Mouse (Mus musculus): ENCODE results near the gene Mrpl46. TPM values are rescaled to one million over a fixed set of nuclear protein-coding genes. Genes with fewer than 3 reads are reported as not detected.
A peak's percentile ranks its signal among the peaks of the same experiment; 100 is the strongest.

Mrpl46 gene
- polyA plus RNA-seq, 1 experiment from 2014 or later, result 72.4 TPM

DNA sequence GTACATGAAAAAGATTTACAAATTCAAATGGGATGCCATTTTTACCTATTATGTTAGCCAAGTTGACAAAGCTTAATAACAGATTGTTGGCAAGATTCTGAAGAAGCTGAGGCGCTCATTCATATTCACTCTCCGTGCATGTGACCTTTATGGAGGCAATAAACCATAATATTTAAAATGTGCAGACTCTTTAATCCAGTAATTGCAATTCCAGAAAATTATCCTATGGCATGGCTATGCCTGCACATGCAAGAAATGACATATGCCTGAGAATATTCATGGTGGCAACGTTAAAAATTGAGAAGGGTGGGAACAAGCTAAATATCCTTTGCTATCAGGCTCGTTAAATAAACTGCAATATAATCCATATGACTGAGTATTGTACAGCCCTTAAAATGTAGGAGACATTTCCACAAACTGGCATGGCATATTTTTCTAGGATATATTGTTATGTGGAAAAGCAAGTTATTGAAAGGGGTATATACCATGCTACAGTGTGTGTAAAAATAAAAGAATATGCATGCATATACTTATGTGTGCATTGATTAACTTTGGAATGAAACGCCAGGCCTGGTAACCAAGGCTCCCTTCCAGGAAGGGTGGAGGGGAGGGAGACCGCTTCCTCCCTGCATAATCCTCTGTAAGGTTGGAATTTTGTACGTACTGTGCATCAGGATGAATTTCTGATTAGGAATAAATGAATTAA lies 29.4 kb downstream of the Mrpl46 start:
- H3K4me2 ChIP-seq (replicated peaks; ENCODE audit: low read depth, low read length), result no peak overlapping the region
- H3K4me1 ChIP-seq (replicated peaks; ENCODE audit: control insufficient read depth, insufficient read depth, low read length), result no peaks in the 10 kb centered on the region
- ATAC-seq (ENCODE audit: low FRiP score) (no peak), DNase-seq (ENCODE audit: low spot score) (no peak)
- H3K36me3 ChIP-seq (ENCODE audit: control insufficient read depth, insufficient read depth, low read length), result no peaks in the 10 kb centered on the region
- no peaks in the 10 kb centered on the region for H3K27me3 ChIP-seq (ENCODE audit: control insufficient read depth, insufficient read depth, low read length)
- H3K9ac ChIP-seq (ENCODE audit: low read depth, low read length), result no peak overlapping the region
- no peak overlapping the region for H3K27ac ChIP-seq (ENCODE audit: low read depth, low read length)
- no peak overlapping the region for H3K4me3 ChIP-seq (ENCODE audit: low read depth, low read length)
- 83% methylated on average over 7 of the region's 7 CpGs for WGBS
- no peaks in the 10 kb centered on the region for H3K9me3 ChIP-seq (ENCODE audit: control insufficient read depth, low read length)

- H3K9me3 ChIP-seq (ENCODE audit: control insufficient read depth, low read length), result no peaks in the 10 kb centered on the region
- H3K9ac ChIP-seq (ENCODE audit: low read depth, low read length), result no peak overlapping the region
- H3K4me2 ChIP-seq (replicated peaks; ENCODE audit: low read depth, low read length), result no peak overlapping the region
- no peaks in the 10 kb centered on the region for H3K36me3 ChIP-seq (ENCODE audit: control insufficient read depth, insufficient read depth, low read length)
- H3K4me3 ChIP-seq (ENCODE audit: low read depth, low read length), result no peak overlapping the region
- no peak overlapping the region for H3K27ac ChIP-seq (ENCODE audit: low read depth, low read length)
- no peaks in the 10 kb centered on the region for H3K4me1 ChIP-seq (replicated peaks; ENCODE audit: control insufficient read depth, insufficient read depth, low read length)
- H3K27me3 ChIP-seq (ENCODE audit: control insufficient read depth, insufficient read depth, low read length), result no peaks in the 10 kb centered on the region
- DNase-seq (ENCODE audit: low spot score) (no peak), ATAC-seq (ENCODE audit: low FRiP score) (no peak)
- WGBS, result 92% methylated on average over 4 of the region's 4 CpGs
Observed at GRCm38 (mm10) chr7:78752961-78753360, 30.4 kb downstream of the Mrpl46 start.

- Histone ChIP-seq H3K4me3 (ENCODE audit: low read depth, low read length) (no peak overlapping the region), H3K9me3 (ENCODE audit: control insufficient read depth, low read length) (no peaks in the 10 kb centered on the region), H3K4me2 (replicated peaks; ENCODE audit: low read depth, low read length) (no peak overlapping the region), H3K9ac (ENCODE audit: low read depth, low read length) (no peak overlapping the region), H3K4me1 (replicated peaks; ENCODE audit: control insufficient read depth, insufficient read depth, low read length) (no peaks in the 10 kb centered on the region), H3K36me3 (ENCODE audit: control insufficient read depth, insufficient read depth, low read length) (no peaks in the 10 kb centered on the region), H3K27ac (ENCODE audit: low read depth, low read length) (no peak overlapping the region), H3K27me3 (ENCODE audit: control insufficient read depth, insufficient read depth, low read length) (no peaks in the 10 kb centered on the region)
- DNase-seq (ENCODE audit: low spot score), result peak; percentile 5
- ATAC-seq (ENCODE audit: low FRiP score), result no peak
- WGBS, result 74% methylated on average over 5 of the region's 5 CpGs
Observed at GRCm38 (mm10) chr7:78743731-78744385, 39.5 kb downstream of the Mrpl46 start.

DNA sequence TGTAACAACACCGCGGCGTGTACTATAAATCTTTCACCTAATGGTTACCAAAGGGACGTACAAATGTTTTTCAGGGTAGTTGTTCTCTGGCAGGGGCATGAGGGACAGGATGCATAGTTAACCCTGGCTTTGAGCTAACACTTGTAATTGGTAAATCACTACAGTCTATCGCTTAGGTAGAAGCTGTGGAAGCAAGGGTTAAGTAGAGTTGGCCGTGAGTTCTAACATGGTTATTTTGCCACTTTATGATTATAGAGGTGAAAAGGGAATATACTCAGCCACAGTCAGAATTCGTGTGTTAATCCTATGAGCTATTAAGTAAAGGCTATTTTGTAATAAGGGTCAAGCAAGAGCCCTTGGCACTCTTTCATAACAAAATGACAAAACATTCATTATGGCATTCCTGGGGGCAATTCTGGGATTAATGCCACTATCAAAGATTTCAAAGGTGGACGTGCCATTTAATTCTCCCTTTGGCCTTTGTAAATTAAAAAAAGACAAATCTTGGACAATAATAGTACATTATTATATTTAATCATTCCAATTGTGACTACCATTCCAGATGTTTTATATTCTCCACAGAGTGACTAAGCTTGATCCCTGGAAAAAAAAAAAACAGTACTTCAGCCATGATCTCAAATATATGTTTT lies 43.9 kb downstream of the Mrpl46 start:
- Histone ChIP-seq H3K9ac (ENCODE audit: low read depth, low read length) (no peak overlapping the region), H3K4me2 (replicated peaks; ENCODE audit: low read depth, low read length) (no peak overlapping the region), H3K9me3 (ENCODE audit: control insufficient read depth, low read length) (no peaks in the 10 kb centered on the region), H3K27ac (ENCODE audit: low read depth, low read length) (no peak overlapping the region), H3K4me1 (replicated peaks; ENCODE audit: control insufficient read depth, insufficient read depth, low read length) (no peaks in the 10 kb centered on the region), H3K27me3 (ENCODE audit: control insufficient read depth, insufficient read depth, low read length) (no peaks in the 10 kb centered on the region), H3K36me3 (ENCODE audit: control insufficient read depth, insufficient read depth, low read length) (no peaks in the 10 kb centered on the region), H3K4me3 (ENCODE audit: low read depth, low read length) (no peak overlapping the region)
- 88% methylated on average over 8 of the region's 8 CpGs for WGBS
- DNase-seq (ENCODE audit: low spot score) (no peak), ATAC-seq (ENCODE audit: low FRiP score) (no peak)

DNA sequence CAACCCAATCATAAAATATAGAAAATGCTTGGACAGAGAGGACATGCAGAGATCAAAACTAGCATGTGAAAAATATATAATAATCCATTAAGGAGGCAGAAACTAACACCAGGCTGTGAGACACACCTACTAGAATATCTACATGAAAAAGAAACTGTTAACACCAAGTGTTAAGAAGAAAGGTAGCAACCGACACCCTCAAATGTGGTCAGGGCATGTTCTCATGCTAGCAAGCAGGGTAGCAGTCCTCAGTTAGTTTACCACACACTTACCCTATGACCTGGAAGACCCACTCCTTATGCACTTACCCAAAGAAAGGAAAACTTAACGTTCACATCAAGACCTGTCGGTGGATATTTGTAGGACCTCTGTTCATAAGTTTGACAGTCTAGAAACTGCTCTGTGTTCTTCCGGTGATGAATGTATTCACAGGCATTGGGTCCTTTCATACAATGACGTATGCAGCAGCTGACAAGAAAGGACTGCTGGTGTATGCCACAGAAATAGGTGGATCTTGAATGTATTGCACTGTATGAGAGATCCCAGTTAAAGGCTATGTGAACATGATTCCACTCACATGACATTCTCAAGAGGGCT lies 45.6 kb downstream of the Mrpl46 start, which contains the start of gene Ntrk3:
Gene Ntrk3, minus strand, starts transcription at position 399 of the 597 bp plus-strand sequence.
- H3K27ac ChIP-seq (ENCODE audit: low read depth, low read length), result no peak within 1 kb of the TSS
- ATAC-seq (ENCODE audit: low FRiP score) (no peak), DNase-seq (ENCODE audit: low spot score) (no peak)
- H3K9me3 ChIP-seq (ENCODE audit: control insufficient read depth, low read length), result no peaks in the 10 kb centered on the region
- no peaks in the 10 kb centered on the region for H3K4me1 ChIP-seq (replicated peaks; ENCODE audit: control insufficient read depth, insufficient read depth, low read length)
- H3K4me2 ChIP-seq (replicated peaks; ENCODE audit: low read depth, low read length), result no peak within 1 kb of the TSS
- no peaks in the 10 kb centered on the region for H3K36me3 ChIP-seq (ENCODE audit: control insufficient read depth, insufficient read depth, low read length)
- WGBS, result 89% methylated on average over 5 of the region's 5 CpGs
- H3K9ac ChIP-seq (ENCODE audit: low read depth, low read length), result no peak within 1 kb of the TSS
- no peaks in the 10 kb centered on the region for H3K27me3 ChIP-seq (ENCODE audit: control insufficient read depth, insufficient read depth, low read length)
- no peak within 1 kb of the TSS for H3K4me3 ChIP-seq (ENCODE audit: low read depth, low read length)

- Histone ChIP-seq H3K4me2 (replicated peaks; ENCODE audit: low read depth, low read length) (no peak overlapping the region), H3K27me3 (ENCODE audit: control insufficient read depth, insufficient read depth, low read length) (no peaks in the 10 kb centered on the region), H3K27ac (ENCODE audit: low read depth, low read length) (no peak overlapping the region), H3K4me1 (replicated peaks; ENCODE audit: control insufficient read depth, insufficient read depth, low read length) (no peaks in the 10 kb centered on the region), H3K4me3 (ENCODE audit: low read depth, low read length) (no peak overlapping the region), H3K36me3 (ENCODE audit: control insufficient read depth, insufficient read depth, low read length) (no peaks in the 10 kb centered on the region), H3K9ac (ENCODE audit: low read depth, low read length) (no peak overlapping the region), H3K9me3 (ENCODE audit: control insufficient read depth, low read length) (no peaks in the 10 kb centered on the region)
- 95% methylated on average over 6 of the region's 6 CpGs for WGBS
- ATAC-seq (ENCODE audit: low FRiP score), result no peak
- DNase-seq (ENCODE audit: low spot score), result no peak
Observed at GRCm38 (mm10) chr7:78737196-78737595, 46.1 kb downstream of the Mrpl46 start.

DNA sequence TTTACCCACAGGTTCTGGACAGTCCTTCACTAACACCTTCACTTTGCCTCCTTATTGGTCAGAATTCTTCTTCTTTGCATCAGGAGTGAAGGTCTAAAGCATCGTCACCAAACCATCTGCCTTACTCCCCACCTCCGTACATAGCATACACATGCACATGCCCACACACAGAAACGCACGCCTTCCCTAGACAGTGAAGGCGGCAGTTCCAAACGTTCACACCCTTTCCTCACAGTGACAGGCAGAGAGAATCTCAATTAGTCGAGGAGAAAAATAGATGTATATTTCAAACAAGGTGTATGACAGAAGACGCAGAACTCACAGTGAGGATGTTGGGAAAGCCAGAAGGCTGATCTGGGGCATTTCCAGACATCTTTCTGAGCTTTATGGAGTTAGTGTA lies 51.9 kb downstream of the Mrpl46 start:
- Histone ChIP-seq H3K36me3 (ENCODE audit: control insufficient read depth, insufficient read depth, low read length) (no peaks in the 10 kb centered on the region), H3K27me3 (ENCODE audit: control insufficient read depth, insufficient read depth, low read length) (no peaks in the 10 kb centered on the region), H3K4me2 (replicated peaks; ENCODE audit: low read depth, low read length) (no peak overlapping the region), H3K4me3 (ENCODE audit: low read depth, low read length) (no peak overlapping the region), H3K27ac (ENCODE audit: low read depth, low read length) (no peak overlapping the region), H3K4me1 (replicated peaks; ENCODE audit: control insufficient read depth, insufficient read depth, low read length) (no peaks in the 10 kb centered on the region), H3K9me3 (ENCODE audit: control insufficient read depth, low read length) (no peaks in the 10 kb centered on the region), H3K9ac (ENCODE audit: low read depth, low read length) (no peak overlapping the region)
- WGBS, result 84% methylated on average over 8 of the region's 8 CpGs
- DNase-seq (ENCODE audit: low spot score) (no peak), ATAC-seq (ENCODE audit: low FRiP score) (no peak)

Measured in hindbrain, embryonic 11.5 days (tissue).